In genomic region chr11:79577741-79578140, GRCm38 (mm10) we compare ENCODE assay signal across 8 mouse cellular contexts. TPM values are rescaled to one million over a fixed set of nuclear protein-coding genes. Genes with fewer than 3 reads are reported as not detected.
DNase-seq lines count a peak whose midpoint lies in the region; ATAC-seq lines count a peak whose summit lies in the region.

No protein-coding gene starts in this region.

- no peak overlapping the region for H3K27ac ChIP-seq in intestine, embryonic 15.5 days
- no peak overlapping the region for H3K27ac ChIP-seq in limb, embryonic 10.5 days
- no peak overlapping the region for H3K27ac ChIP-seq in neural tube, embryonic 11.5 days (ENCODE audit: low read depth, low read length)

- no peaks in the 10 kb centered on the region for H3K9me3 ChIP-seq in intestine, embryonic 15.5 days
- H3K9me3 ChIP-seq in limb, embryonic 10.5 days (replicated peaks): no peaks in the 10 kb centered on the region
- H3K9me3 ChIP-seq in neural tube, embryonic 11.5 days (ENCODE audit: control insufficient read depth, low read length): no peaks in the 10 kb centered on the region

- ATAC-seq in intestine, embryonic 15.5 days: peak; percentile 55; the same call in 1 of the 2 replicates
- ATAC-seq in neural tube, embryonic 11.5 days (ENCODE audit: insufficient read depth, low FRiP score, low TSS enrichment): no peak

- no peak overlapping the region for H3K9ac ChIP-seq in intestine, embryonic 15.5 days
- no peak overlapping the region for H3K9ac ChIP-seq in neural tube, embryonic 11.5 days (ENCODE audit: low read length)

- H3K4me3 ChIP-seq in intestine, embryonic 15.5 days (replicated peaks): no peak overlapping the region
- H3K4me3 ChIP-seq in limb, embryonic 10.5 days: no peak overlapping the region
- no peak overlapping the region for H3K4me3 ChIP-seq in neural tube, embryonic 11.5 days (ENCODE audit: low read depth, low read length)

- H3K36me3 ChIP-seq in intestine, embryonic 15.5 days: peaks cover 4% of the 10 kb centered on the region
- H3K36me3 ChIP-seq in limb, embryonic 10.5 days: peaks cover 54% of the 10 kb centered on the region
- peaks cover 2% of the 10 kb centered on the region for H3K36me3 ChIP-seq in neural tube, embryonic 11.5 days (ENCODE audit: control insufficient read depth, insufficient read depth, low read length)

- H3K4me1 ChIP-seq in intestine, embryonic 15.5 days (replicated peaks): no peaks in the 10 kb centered on the region
- H3K4me1 ChIP-seq in limb, embryonic 10.5 days: peaks cover 3% of the 10 kb centered on the region; the same call in 1 of the 2 replicates
- no peaks in the 10 kb centered on the region for H3K4me1 ChIP-seq in neural tube, embryonic 11.5 days (ENCODE audit: control insufficient read depth, insufficient read depth, low read length)

- no peaks in the 10 kb centered on the region for H3K27me3 ChIP-seq in intestine, embryonic 15.5 days (replicated peaks)
- no peaks in the 10 kb centered on the region for H3K27me3 ChIP-seq in limb, embryonic 10.5 days (ENCODE audit: low read depth, poor library complexity, severe bottlenecking)
- no peaks in the 10 kb centered on the region for H3K27me3 ChIP-seq in neural tube, embryonic 11.5 days (ENCODE audit: control insufficient read depth, insufficient read depth, low read length)

- DNase-seq in urinary bladder, postnatal 14 days (ENCODE audit: low spot score): peak; percentile 83
- DNase-seq in urinary bladder, postnatal 10 days (ENCODE audit: low spot score): no peak
- DNase-seq in cerebellum, adult 11-12 months: peak; percentile 61
- DNase-seq in forelimb bud, embryonic 11.5 days (ENCODE audit: low read depth, low spot score): peak; percentile 63
- DNase-seq in limb, embryonic 10.5 days (ENCODE audit: low spot score): peak; percentile 69
- DNase-seq in neural tube, embryonic 11.5 days (ENCODE audit: low spot score): peak; percentile 65
- peak; percentile 39 to 61 for DNase-seq in thymus, adult 18-20 months

- no peak overlapping the region for H3K4me2 ChIP-seq in intestine, embryonic 15.5 days (replicated peaks)
- no peak overlapping the region for H3K4me2 ChIP-seq in neural tube, embryonic 11.5 days (ENCODE audit: low read depth)

- WGBS in intestine, embryonic 15.5 days: 62% methylated on average over 5 of the region's 5 CpGs
- 58% methylated on average over 5 of the region's 5 CpGs for WGBS in limb, embryonic 10.5 days
- WGBS in neural tube, embryonic 11.5 days: 61% methylated on average over 5 of the region's 5 CpGs

RNA-seq across cellular contexts. Expression of gene Rab11fip4, which starts 13.3 kb away (rescaled TPM):
- polyA plus RNA-seq in intestine, embryonic 15.5 days (2015; fragmentation: Nextera tagmentation; extraction: Ambion mirVana): 1.7 and 1.8 TPM in 2 replicates
- 9.5 and 13.4 TPM in 2 replicates for polyA plus RNA-seq in limb, embryonic 10.5 days (2016; fragmentation: Nextera tagmentation; extraction: Ambion mirVana)
- polyA plus RNA-seq in neural tube, embryonic 11.5 days (2014; fragmentation: Nextera tagmentation; extraction: Ambion mirVana): 13.6 and 15.2 TPM in 2 replicates

RNA-seq across cellular contexts. Expression of gene Evi2a, which starts 47.3 kb away (rescaled TPM):
- 3.2 and 3.7 TPM in 2 replicates for polyA plus RNA-seq in intestine, embryonic 15.5 days (2015; fragmentation: Nextera tagmentation; extraction: Ambion mirVana)
- 2.0 and 2.2 TPM in 2 replicates for polyA plus RNA-seq in limb, embryonic 10.5 days (2016; fragmentation: Nextera tagmentation; extraction: Ambion mirVana)
- polyA plus RNA-seq in neural tube, embryonic 11.5 days (2014; fragmentation: Nextera tagmentation; extraction: Ambion mirVana): 2.5 and 2.6 TPM in 2 replicates

RNA-seq across cellular contexts. Expression of gene Evi2, which starts 47.4 kb away (rescaled TPM):
- 0.40 and 0.51 TPM in 2 replicates for polyA plus RNA-seq in intestine, embryonic 15.5 days (2015; fragmentation: Nextera tagmentation; extraction: Ambion mirVana)
- 0.82 and 1.1 TPM in 2 replicates for polyA plus RNA-seq in limb, embryonic 10.5 days (2016; fragmentation: Nextera tagmentation; extraction: Ambion mirVana)
- 0.38 and 0.47 TPM in 2 replicates for polyA plus RNA-seq in neural tube, embryonic 11.5 days (2014; fragmentation: Nextera tagmentation; extraction: Ambion mirVana)

RNA-seq across cellular contexts. Expression of gene Evi2b, which starts 54.2 kb away (rescaled TPM):
- polyA plus RNA-seq in intestine, embryonic 15.5 days (2015; fragmentation: Nextera tagmentation; extraction: Ambion mirVana): 0.42 and 1.2 TPM in 2 replicates
- 0.11 and 0.16 TPM in 2 replicates for polyA plus RNA-seq in limb, embryonic 10.5 days (2016; fragmentation: Nextera tagmentation; extraction: Ambion mirVana)
- 1.1 and 1.5 TPM in 2 replicates for polyA plus RNA-seq in neural tube, embryonic 11.5 days (2014; fragmentation: Nextera tagmentation; extraction: Ambion mirVana)
